Mouse (Mus musculus): ENCODE data around the gene Rspo3.

Gene Rspo3

GRCm38 (mm10) chr10:29535546-29536260 lies at the start of gene Rspo3:
Rspo3 (minus strand) TSS chr10:29535867.
- peak; percentile 27 for DNase-seq (ENCODE audit: low spot score)

- no peak for DNase-seq (ENCODE audit: low spot score)
These were observed 46.3 kb upstream of the Rspo3 start for GRCm38 (mm10) chr10:29581940-29582339.

GRCm38 (mm10) chr10:29581476-29581875 lies 45.8 kb upstream of the Rspo3 start:
- no peak for DNase-seq (ENCODE audit: low spot score)

GRCm38 (mm10) chr10:29555983-29556382 lies 20.3 kb upstream of the Rspo3 start:
- DNase-seq (ENCODE audit: low spot score) = no peak

GRCm38 (mm10) chr10:29554365-29554764 lies 18.7 kb upstream of the Rspo3 start:
- peak; percentile 4 for DNase-seq (ENCODE audit: low spot score)

GRCm38 (mm10) chr10:29542982-29543381 lies 7.3 kb upstream of the Rspo3 start:
- no peak for DNase-seq (ENCODE audit: low spot score)

GRCm38 (mm10) chr10:29539516-29539915 lies 3.8 kb upstream of the Rspo3 start:
- no peak for DNase-seq (ENCODE audit: low spot score)

GRCm38 (mm10) chr10:29538791-29539190 lies 3.1 kb upstream of the Rspo3 start:
- no peak for DNase-seq (ENCODE audit: low spot score)

GRCm38 (mm10) chr10:29534830-29535227 lies 838 bp downstream of the Rspo3 start:
- DNase-seq (ENCODE audit: low spot score) = peak; percentile 5

GRCm38 (mm10) chr10:29533846-29534829 lies 1.5 kb downstream of the Rspo3 start:
- DNase-seq (ENCODE audit: low spot score) = peak; percentile 7

- DNase-seq (ENCODE audit: low spot score) = peak; percentile 69
These were observed 2.6 kb downstream of the Rspo3 start for GRCm38 (mm10) chr10:29532821-29533715.

- DNase-seq (ENCODE audit: low spot score) = no peak
These were observed 22.1 kb downstream of the Rspo3 start for GRCm38 (mm10) chr10:29513563-29513962.

GRCm38 (mm10) chr10:29508167-29508566 lies 27.5 kb downstream of the Rspo3 start:
- DNase-seq (ENCODE audit: low spot score) = peak; percentile 2

GRCm38 (mm10) chr10:29497205-29497822 lies 38.4 kb downstream of the Rspo3 start:
- no peak for DNase-seq (ENCODE audit: low spot score)

- no peak for DNase-seq (ENCODE audit: low spot score)
These were observed 41.7 kb downstream of the Rspo3 start for GRCm38 (mm10) chr10:29493996-29494395.

- no peak for DNase-seq (ENCODE audit: low spot score)
These were observed 54.7 kb downstream of the Rspo3 start for GRCm38 (mm10) chr10:29480945-29481344.

- DNase-seq (ENCODE audit: low spot score) = no peak
These were observed 56.3 kb downstream of the Rspo3 start for GRCm38 (mm10) chr10:29479401-29479800.

GRCm38 (mm10) chr10:29470454-29470853 lies 65.2 kb downstream of the Rspo3 start:
- no peak for DNase-seq (ENCODE audit: low spot score)

GRCm38 (mm10) chr10:29460100-29460499 lies 75.6 kb downstream of the Rspo3 start:
- DNase-seq (ENCODE audit: low spot score) = no peak

- DNase-seq (ENCODE audit: low spot score) = no peak
These were observed 76.0 kb downstream of the Rspo3 start for GRCm38 (mm10) chr10:29459632-29460031.

- no peak for DNase-seq (ENCODE audit: low spot score)
These were observed 90.6 kb downstream of the Rspo3 start for GRCm38 (mm10) chr10:29445076-29445475.

All from yolk sac, embryonic 10.5 days (tissue).